In genomic region chr5:151651411-151651784, GRCm38 (mm10) we compare ENCODE assay signal across 9 mouse cellular contexts. TPM values are rescaled to one million over a fixed set of nuclear protein-coding genes. Genes with fewer than 3 reads are reported as not detected.
DNase-seq lines count a peak whose midpoint lies in the region; ATAC-seq and TF ChIP-seq lines count a peak whose summit lies in the region.
"Had no signal": no experiment of that assay in that cellular context is flagged by ENCODE, and none has a peak within 500 bp of the region (broad histone marks: within the 10 kb centered on the region; RNA-seq: fewer than 3 reads in every experiment).

No protein-coding gene starts in this region.

- H3K4me2 ChIP-seq in kidney, postnatal 0 days (ENCODE audit: low read length), result peak overlapping the region; percentile 64
- peak overlapping the region; percentile 28 for H3K4me2 ChIP-seq in myocyte (ENCODE audit: low read depth)

- no peaks in the 10 kb centered on the region for H3K9me3 ChIP-seq in kidney, postnatal 0 days (replicated peaks; ENCODE audit: low read length)
- no peaks in the 10 kb centered on the region for H3K9me3 ChIP-seq in limb, embryonic 10.5 days (replicated peaks)

- no peaks in the 10 kb centered on the region for H3K27me3 ChIP-seq in kidney, postnatal 0 days (ENCODE audit: insufficient read depth, low read length)
- no peaks in the 10 kb centered on the region for H3K27me3 ChIP-seq in kidney, adult 2 months (replicated peaks; ENCODE audit: control insufficient read depth, insufficient read depth, low read length)
- no peaks in the 10 kb centered on the region for H3K27me3 ChIP-seq in limb, embryonic 10.5 days (ENCODE audit: low read depth, poor library complexity, severe bottlenecking)
- H3K27me3 ChIP-seq in myocyte (ENCODE audit: control insufficient read depth, insufficient read depth, insufficient read length), result no peaks in the 10 kb centered on the region
- H3K27me3 ChIP-seq: Patski had no signal

- H3K9ac ChIP-seq in kidney, postnatal 0 days (ENCODE audit: low read depth, low read length), result peak overlapping the region; percentile 68; the same call in 1 of the 2 replicates

- peak overlapping the region; percentile 82; the same call in 1 of the 2 replicates for H3K27ac ChIP-seq in kidney, postnatal 0 days
- H3K27ac ChIP-seq in kidney, adult 2 months (ENCODE audit: insufficient read depth, low read depth, low read length), result no peak overlapping the region
- H3K27ac ChIP-seq in limb, embryonic 10.5 days, result peak overlapping the region; percentile 93

- peaks cover 15% of the 10 kb centered on the region; the same call in 1 of the 2 replicates for H3K36me3 ChIP-seq in kidney, postnatal 0 days (ENCODE audit: insufficient read depth, low read length)
- H3K36me3 ChIP-seq in kidney, adult 2 months (ENCODE audit: control insufficient read depth, insufficient read depth, low read length), result no peaks in the 10 kb centered on the region
- H3K36me3 ChIP-seq in limb, embryonic 10.5 days, result peaks cover 34% of the 10 kb centered on the region
- H3K36me3 ChIP-seq in myocyte (ENCODE audit: control insufficient read depth, insufficient read depth), result peaks cover 16% of the 10 kb centered on the region

- peaks cover 12% of the 10 kb centered on the region for H3K79me2 ChIP-seq in myocyte (ENCODE audit: control insufficient read depth, insufficient read depth)

- no peak for ATAC-seq in kidney, postnatal 0 days (replicated peaks; ENCODE audit: low FRiP score, low read depth)
- ATAC-seq in erythroid progenitor cell, adult 5-6 weeks (replicated peaks; ENCODE audit: low FRiP score, poor library complexity, severe bottlenecking), result peak; percentile 0; the same call in 1 of the 2 replicates
- no peak for ATAC-seq in frontal cortex, adult (ENCODE audit: low TSS enrichment)

- H3K4me1 ChIP-seq in kidney, postnatal 0 days (replicated peaks; ENCODE audit: insufficient read depth, low read length), result no peaks in the 10 kb centered on the region
- H3K4me1 ChIP-seq in kidney, adult 2 months (ENCODE audit: control insufficient read depth, insufficient read depth, low read length), result no peaks in the 10 kb centered on the region; the same call in 1 of the 2 replicates
- peaks cover 9% of the 10 kb centered on the region; the same call in 1 of the 2 replicates for H3K4me1 ChIP-seq in limb, embryonic 10.5 days

- H3K4me3 ChIP-seq in kidney, postnatal 0 days (replicated peaks; ENCODE audit: low read depth, low read length), result peak overlapping the region; percentile 62
- no peak overlapping the region for H3K4me3 ChIP-seq in kidney, adult 2 months (ENCODE audit: insufficient read depth, low read depth, low read length)
- peak overlapping the region; percentile 67 for H3K4me3 ChIP-seq in limb, embryonic 10.5 days
- H3K4me3 ChIP-seq in myocyte, result peak overlapping the region; percentile 71

- intact Hi-C loops in left cerebral cortex, postnatal 4 days (cut with DNase I), result no loop called here

- no peak for DNase-seq in kidney, postnatal 0 days (ENCODE audit: low spot score)
- DNase-seq in kidney, adult 2 months, result no peak
- DNase-seq in limb, embryonic 10.5 days (ENCODE audit: low spot score), result no peak
- DNase-seq in gastrocnemius, adult 18-20 months (ENCODE audit: low spot score), result no peak
- DNase-seq in left cerebral cortex, postnatal 4 days, result no peak

- no peak overlapping the region for H3ac ChIP-seq in myocyte (ENCODE audit: control insufficient read depth, insufficient read length)

- no peak for TF ChIP-seq POLR2A in kidney, adult 2 months (IDR thresholded peaks at IDR 0.05; ENCODE audit: low read depth, low read length)
- no peak for TF ChIP-seq POLR2A in myocyte (IDR thresholded peaks at IDR 0.05; ENCODE audit: insufficient read length, low read depth)

- TF ChIP-seq CTCF in kidney, postnatal 0 days (IDR thresholded peaks at IDR 0.05; ENCODE audit: low read depth), result no peak
- no peak for TF ChIP-seq CTCF in kidney, adult 2 months (conservative IDR thresholded peaks at IDR 0.05; ENCODE audit: insufficient read depth, insufficient read length, low read depth, low read length)

- 67% methylated on average over 3 of the region's 3 CpGs for WGBS in kidney, postnatal 0 days
- 69% methylated on average over 3 of the region's 3 CpGs for WGBS in kidney, adult 2 months
- WGBS in limb, embryonic 10.5 days, result 64% methylated on average over 3 of the region's 3 CpGs

TF ChIP-seq in myocyte, 11 proteins besides CTCF, POLR2A, EP300 and RAD21:
- TF ChIP-seq SRF (IDR thresholded peaks at IDR 0.05; ENCODE audit: control insufficient read depth, insufficient read length, low read depth) (no peak), E2F4 (IDR thresholded peaks at IDR 0.05; ENCODE audit: insufficient read depth) (no peak), REST (IDR thresholded peaks at IDR 0.05; ENCODE audit: insufficient read depth, insufficient read length) (no peak)

RNA-seq across cellular contexts. Expression of gene Rfc3, which starts 0.4 kb away (rescaled TPM):
- 66.8 and 75.9 TPM in 2 replicates for polyA plus RNA-seq in kidney, postnatal 0 days (2015; fragmentation: Nextera tagmentation; extraction: Ambion mirVana)
- polyA plus RNA-seq in kidney, adult 2 months (2012; rRNA removed), result 5.5 and 6.1 TPM in 2 replicates
- 64.9 and 83.8 TPM in 2 replicates for total RNA-seq in erythroid progenitor cell, adult 5-6 weeks (2015; ENCODE audit: low replicate concordance)
- 20.4 and 32.7 TPM in 2 replicates for total RNA-seq in erythroid progenitor cell, adult 5-6 weeks (2017; ENCODE audit: low replicate concordance)
- polyA plus RNA-seq in limb, embryonic 10.5 days (2016; fragmentation: Nextera tagmentation; extraction: Ambion mirVana), result 164 and 167 TPM in 2 replicates
- polyA plus RNA-seq in myocyte (2012; fragmentation: generic; extraction: Trizol), result 28.2 TPM
- 1 to 10 TPM; 3.3 to 4.1 TPM for total RNA-seq in gastrocnemius, adult 18-20 months (2021)
- 10 to 100 TPM; 28.8 to 33.5 TPM for total RNA-seq in left cerebral cortex, postnatal 4 days (2021)

RNA-seq across cellular contexts. Expression of gene Vmn2r18, which starts 45.6 kb away (rescaled TPM):
- 0.08 TPM in 2 replicates for polyA plus RNA-seq in kidney, postnatal 0 days (2015; fragmentation: Nextera tagmentation; extraction: Ambion mirVana)
- polyA plus RNA-seq in kidney, adult 2 months (2012; rRNA removed), result not detected in 2 replicates
- not detected in 2 replicates for total RNA-seq in erythroid progenitor cell, adult 5-6 weeks (2015; ENCODE audit: low replicate concordance)
- total RNA-seq in erythroid progenitor cell, adult 5-6 weeks (2017; ENCODE audit: low replicate concordance), result not detected in 2 replicates
- 0.06 and 0.11 TPM in 2 replicates for polyA plus RNA-seq in limb, embryonic 10.5 days (2016; fragmentation: Nextera tagmentation; extraction: Ambion mirVana)
- not detected for polyA plus RNA-seq in myocyte (2012; fragmentation: generic; extraction: Trizol)
- total RNA-seq in gastrocnemius, adult 18-20 months (2021), result not detected
- total RNA-seq in left cerebral cortex, postnatal 4 days (2021), result not detected
- polyA plus RNA-seq: Patski had no signal
